Mouse (Mus musculus) brain, adult 10 weeks (tissue): Measurements from ENCODE around the gene Crabp1. TPM values are rescaled to one million over a fixed set of nuclear protein-coding genes. Genes with fewer than 3 reads are reported as not detected.

ENCODE experiments used
- polyA plus RNA-seq: library from polyadenylated mRNA; stranded (reverse); fragments of 350-450 nt; fragmentation: Illumina TruSeq; extraction: RNeasy Lipid Tissue Mini Kit (QIAGEN cat#74804); gene quantifications from one replicate; pipeline ENCODE4 v1.2.3, GENCODE M21; 2015; ENCODE audit warnings: low read depth, low replicate concordance

Gene Crabp1
- polyA plus RNA-seq: 3.5 TPM

DNA sequence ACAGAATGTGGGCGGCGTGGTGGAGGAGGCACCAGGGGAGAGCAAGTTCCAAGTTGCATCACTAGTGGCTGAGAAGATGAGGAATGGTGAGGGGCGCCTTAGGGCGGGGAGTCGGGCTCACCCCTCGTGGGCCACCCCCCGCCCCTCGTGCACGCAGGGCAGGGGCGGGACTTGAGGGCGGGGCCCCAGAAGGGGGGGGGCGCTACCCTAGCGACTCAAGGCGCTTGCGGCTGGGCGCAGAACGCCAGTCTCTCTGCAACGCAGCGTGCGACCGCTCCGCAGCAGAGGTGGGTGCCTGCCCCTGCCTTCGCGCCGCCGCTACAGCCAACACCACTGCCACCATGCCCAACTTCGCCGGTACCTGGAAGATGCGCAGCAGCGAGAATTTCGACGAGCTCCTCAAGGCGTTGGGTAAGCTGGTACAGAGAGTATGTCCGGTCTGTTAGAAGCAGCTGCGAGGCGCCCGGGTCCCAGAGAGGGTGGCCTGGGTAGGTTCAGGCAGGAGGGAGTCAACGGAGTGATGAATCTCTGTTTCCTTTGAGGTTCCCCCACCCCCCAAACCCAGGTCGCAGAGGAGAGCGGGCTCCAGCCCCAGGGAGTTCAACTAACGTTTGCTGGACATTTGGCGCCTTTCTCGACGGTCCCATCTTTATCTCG lies at the start of gene Crabp1:
Crabp1 (plus strand) TSS at position 188 of the 657 bp plus-strand sequence.

DNA sequence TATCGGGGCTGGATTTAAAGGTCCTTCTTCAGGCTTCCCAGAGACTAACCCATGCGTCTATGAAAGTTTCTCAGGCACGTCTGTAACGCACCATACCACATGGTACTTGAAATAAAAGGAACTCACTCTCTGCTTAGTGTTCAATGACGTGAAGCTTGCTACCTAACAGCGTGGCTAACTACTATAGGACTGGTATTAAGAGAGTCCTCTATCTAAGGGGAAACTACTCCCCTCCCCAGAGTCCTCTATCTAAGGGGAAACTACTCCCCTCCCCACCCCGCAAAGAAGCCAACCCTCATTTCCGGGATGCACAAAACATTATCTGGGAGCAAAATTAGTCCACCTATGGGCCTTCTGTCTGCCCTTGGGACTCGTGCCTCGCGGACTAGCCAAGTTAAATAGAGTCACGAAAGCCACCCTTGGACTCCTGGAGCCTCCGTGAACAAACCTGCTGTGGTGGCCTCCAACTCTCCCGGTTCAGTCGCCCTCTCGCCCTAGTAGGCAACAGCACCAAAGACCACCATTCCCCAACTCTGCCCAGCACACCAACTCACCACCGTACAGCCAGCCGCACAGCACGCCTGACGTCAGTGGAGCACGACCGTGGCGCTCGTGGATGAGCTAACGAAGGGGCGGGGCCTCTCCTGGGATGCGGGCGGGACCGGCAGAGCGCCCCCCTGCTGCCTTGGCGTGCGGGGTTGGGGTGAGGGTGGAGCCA lies 30.5 kb upstream of the Crabp1 start, which contains the start of gene Wdr61:
Wdr61 (minus strand) TSS at position 599 of the 718 bp plus-strand sequence.

Other genes starting within 250 kb of the Crabp1 start
- gene Sh2d7, start 225.8 kb upstream of the Crabp1 start, polyA plus RNA-seq: not detected
- 45.0 TPM for gene Cib2, start 204.5 kb upstream of the Crabp1 start, polyA plus RNA-seq
- gene Idh3a, start 178.4 kb upstream of the Crabp1 start, polyA plus RNA-seq: 302 TPM
- gene Acsbg1, start 102.9 kb upstream of the Crabp1 start, polyA plus RNA-seq: 146 TPM
- gene Dnaja4, start 65.9 kb upstream of the Crabp1 start, polyA plus RNA-seq: 51.2 TPM
- gene Wdr61, start 30.2 kb upstream of the Crabp1 start, polyA plus RNA-seq: 86.9 TPM
- gene Ireb2, start 99.0 kb downstream of the Crabp1 start, polyA plus RNA-seq: 34.8 TPM
- 1.5 TPM for gene Hykk, start 152.5 kb downstream of the Crabp1 start, polyA plus RNA-seq
- gene Psma4, start 186.0 kb downstream of the Crabp1 start, polyA plus RNA-seq: 197 TPM
- gene AY074887, start 186.2 kb downstream of the Crabp1 start, polyA plus RNA-seq: not detected
- 3.2 TPM for gene Chrna5, start 216.1 kb downstream of the Crabp1 start, polyA plus RNA-seq